Mouse (Mus musculus): ENCODE measurements around the gene Tsfm. TPM values are rescaled to one million over a fixed set of nuclear protein-coding genes. Genes with fewer than 3 reads are reported as not detected.

Tsfm gene
- total RNA-seq, 2 experiments from 2014 or later = 56.1 to 62.2 TPM

GRCm38 (mm10) chr10:126971363-126972050, 59.1 kb downstream of the Tsfm start:
- DNase-seq = no peak
- intact Hi-C loops (cut with DNase I) = loop anchor here (2.0 kb wide), 1 partner anchor 17 kb away; no protein-coding TSS in a partner anchor

- intact Hi-C loops (cut with DNase I) = no loop called here
- DNase-seq = no peak
Measured at GRCm38 (mm10) chr10:126963821-126964220, 66.8 kb downstream of the Tsfm start.

DNA sequence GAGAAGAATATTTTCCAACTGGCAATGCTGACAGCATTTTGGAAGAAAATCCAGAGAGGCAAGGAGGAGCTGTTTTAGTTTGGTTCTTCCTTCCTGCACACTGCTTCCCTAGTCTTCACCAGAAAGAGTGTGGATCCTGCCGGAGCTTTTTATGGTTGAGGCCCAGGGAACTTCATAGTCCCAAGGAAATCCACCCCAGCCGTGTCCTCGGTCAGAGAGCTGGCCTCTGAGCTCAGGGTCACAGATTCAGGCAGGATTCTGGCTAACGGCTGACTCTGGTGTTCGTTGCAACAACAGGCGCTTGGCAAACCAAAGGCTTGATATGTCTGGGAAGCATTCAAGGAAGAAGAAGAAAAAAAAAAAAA, 67.7 kb downstream of the Tsfm start:
- DNase-seq = peak in 1 of 2 experiments; percentile 30
- intact Hi-C loops (cut with DNase I) = no loop called here

DNA sequence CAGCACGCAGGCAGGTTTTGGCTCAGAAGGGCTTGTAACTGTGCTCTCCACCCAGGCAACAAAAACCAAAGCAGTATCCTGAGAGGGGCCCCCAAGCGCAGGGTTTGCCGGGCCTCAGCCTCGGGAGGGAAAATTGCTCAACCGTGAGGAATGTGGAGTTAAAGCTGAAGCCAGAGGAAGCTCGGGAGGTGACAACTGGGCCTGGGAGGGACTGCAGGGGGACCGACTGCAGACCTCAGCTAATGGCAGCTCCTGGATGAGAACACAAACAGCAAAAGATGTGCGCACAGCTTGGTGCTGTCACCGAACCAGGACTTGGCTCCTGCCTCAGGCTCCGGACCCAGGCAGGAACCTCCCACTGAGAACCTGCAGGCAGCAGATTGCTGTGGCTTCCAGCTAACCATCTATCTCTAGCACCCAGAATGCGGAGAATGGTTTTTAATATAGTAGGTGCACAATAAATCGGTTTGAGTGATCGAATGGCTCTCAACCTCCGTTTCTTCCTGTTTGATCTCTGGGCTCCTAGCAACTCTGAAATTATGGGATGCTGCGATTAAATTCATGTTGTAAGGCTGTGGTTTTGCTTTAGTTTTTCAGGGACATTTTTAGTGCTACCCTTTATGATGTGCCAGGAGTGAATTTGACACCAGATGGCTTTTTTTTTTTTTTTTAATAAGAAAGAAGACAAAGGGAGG, 68.2 kb downstream of the Tsfm start:
- intact Hi-C loops (cut with DNase I) = no loop called here
- peak in 1 of 2 experiments; percentile 61 for DNase-seq

DNA sequence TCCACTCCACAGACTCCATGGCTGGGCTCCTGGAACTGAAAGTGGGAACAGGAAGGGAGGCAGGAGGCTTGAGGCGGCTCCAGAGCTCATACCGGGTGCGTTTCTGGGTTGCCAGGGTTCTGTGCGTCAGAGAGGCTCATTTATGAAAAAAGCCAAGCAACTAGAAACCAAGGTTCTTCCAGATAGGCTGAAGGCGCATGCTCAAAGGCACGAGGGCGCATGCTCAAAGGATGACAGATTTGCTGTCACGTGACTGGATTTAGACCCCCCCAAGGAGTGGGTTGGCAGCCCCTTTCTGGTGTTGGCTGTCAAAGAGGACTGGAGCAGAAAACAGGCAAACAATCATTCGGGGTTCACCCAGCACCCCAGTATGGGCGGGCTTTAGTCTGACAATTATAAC, 68.9 kb downstream of the Tsfm start:
- peak in 1 of 2 experiments; percentile 68 for DNase-seq
- intact Hi-C loops (cut with DNase I) = no loop called here

Small RNA genes within 50 kb of the gene (microRNA-seq; reads per million reads assigned to microRNA genes)
- gene Mir26a-2 (ENCODE audit: borderline number of aligned reads in 2 of 2) = 32.5 to 36.3 reads per million in 2 experiments
- 0.67 to 0.72 reads per million in 2 experiments for gene Mir546 (ENCODE audit: borderline number of aligned reads in 2 of 2)

Other genes with a start within 250 kb of the Tsfm start
- 1 to 10 TPM; 3.6 to 4.4 TPM for gene Atp23, start 129.5 kb downstream of the Tsfm start, total RNA-seq (2021)
- gene Ctdsp2, start 52.1 kb downstream of the Tsfm start, total RNA-seq (2021) = 100 to 1,000 TPM; 131 to 136 TPM
- under 1 TPM; 0.35 to 0.80 TPM for gene Avil, start 30.1 kb downstream of the Tsfm start, total RNA-seq (2021)
- 1 to 10 TPM; 7.7 to 7.9 TPM for gene Mettl1, start 10.6 kb upstream of the Tsfm start, total RNA-seq (2021)
- not detected for gene Eef1akmt3, start 10.7 kb upstream of the Tsfm start, total RNA-seq (2021)
- gene Cyp27b1, start 17.4 kb upstream of the Tsfm start, total RNA-seq (2021) = under 1 TPM; 0.14 to 0.31 TPM
- 1 to 10 TPM; 2.3 to 2.9 TPM for gene March9, start 29.3 kb upstream of the Tsfm start, total RNA-seq (2021)
- 10 to 100 TPM; 76.7 to 85.5 TPM for gene Cdk4, start 32.7 kb upstream of the Tsfm start, total RNA-seq (2021)
- 10 to 100 TPM; 43.8 to 46.9 TPM for gene Tspan31, start 39.4 kb upstream of the Tsfm start, total RNA-seq (2021)
- gene Agap2, start 44.4 kb upstream of the Tsfm start, total RNA-seq (2021) = 1 to 10 TPM; 5.6 to 7.0 TPM
- 10 to 100 TPM; 25.2 to 29.7 TPM for gene Os9, start 90.3 kb upstream of the Tsfm start, total RNA-seq (2021)
- gene B4galnt1, start 134.4 kb upstream of the Tsfm start, total RNA-seq (2021) = 1 to 10 TPM; 1.6 to 2.7 TPM
- 10 to 100 TPM; 17.2 to 23.1 TPM for gene Slc26a10, start 149.8 kb upstream of the Tsfm start, total RNA-seq (2021)
- gene Arhgef25, start 159.2 kb upstream of the Tsfm start, total RNA-seq (2021) = 10 to 100 TPM; 12.4 to 12.8 TPM
- 10 to 100 TPM; 25.8 to 29.4 TPM for gene Dtx3, start 164.9 kb upstream of the Tsfm start, total RNA-seq (2021)
- gene Pip4k2c, start 180.7 kb upstream of the Tsfm start, total RNA-seq (2021) = 10 to 100 TPM; 26.9 to 29.9 TPM
- gene Kif5a, start 232.5 kb upstream of the Tsfm start, total RNA-seq (2021) = under 1 TPM; 0.41 to 0.92 TPM
- gene Dctn2, start 235.5 kb upstream of the Tsfm start, total RNA-seq (2021) = 100 to 1,000 TPM; 144 to 154 TPM